Mouse (Mus musculus): ENCODE measurements around the gene Pnmal2.

GRCm38 (mm10) chr7:16908367-16908766 lies 36.1 kb upstream of the Pnmal2 start:
- no peak for TF ChIP-seq POLR2A (IDR thresholded peaks at IDR 0.05; ENCODE audit: control insufficient read depth in 1 of 2, insufficient read depth in 1 of 2, low read depth in 1 of 2, low read length in 2 of 2, poor library complexity in 1 of 2)
- TF ChIP-seq ETS1 (IDR thresholded peaks at IDR 0.05; ENCODE audit: low read depth, low read length): no peak
- TF ChIP-seq JUND (IDR thresholded peaks at IDR 0.05; ENCODE audit: low read depth, low read length): no peak
- no peak for TF ChIP-seq CTCF (IDR thresholded peaks at IDR 0.05 in 2 of 3, conservative IDR thresholded peaks at IDR 0.05 in 1 of 3; ENCODE audit: control insufficient read depth in 1 of 3, insufficient read depth in 1 of 3, low read depth in 2 of 3, low read length in 3 of 3, poor library complexity in 1 of 3, severe bottlenecking in 1 of 3)
- no peak for TF ChIP-seq CHD2 (IDR thresholded peaks at IDR 0.05; ENCODE audit: low read length)
- no peak for TF ChIP-seq SMC3 (IDR thresholded peaks at IDR 0.05; ENCODE audit: low read depth, low read length)
